Mouse (Mus musculus) heart, postnatal 0 days (tissue): ENCODE results near the gene Abcg8.

Experiments
- CTCF ChIP-seq: IDR thresholded peaks from 2 replicates; pipeline ENCODE4 v1.5.1; 2016; ENCODE audit warnings: antibody characterized with exemption, control low read depth, low read depth
- EP300 ChIP-seq: IDR thresholded peaks from 2 replicates; pipeline ENCODE4 v1.6.1; 2016; ENCODE audit warnings: antibody characterized with exemption, low read depth

- TF ChIP-seq EP300 (no peak), CTCF (no peak)
These were observed 17.9 kb upstream of the Abcg8 start for GRCm38 (mm10) chr17:84658195-84658594.
